Mouse (Mus musculus) cerebellum, adult 18-20 months (tissue): Measurements from ENCODE around the gene Klra2.
"Not testable (repeated sequence)": the region's sequence is repeated elsewhere in the genome, so short reads cannot be mapped to it uniquely, and the experiment has no call there.

Source experiments
- DNase-seq, 2 experiments: peaks; one replicate each; pipeline ENCODE4 v3.0.0; 2021

Klra2 gene

GRCm38 (mm10) chr6:131247206-131247605 lies at the start of gene Klra2:
TSS of gene Klra2 (minus strand) at chr6:131247362.
- DNase-seq = no peak

- no peak for DNase-seq
Measured at GRCm38 (mm10) chr6:131294435-131295112, 47.4 kb upstream of the Klra2 start.

GRCm38 (mm10) chr6:131293916-131294315 lies 46.8 kb upstream of the Klra2 start:
- no peak for DNase-seq

- DNase-seq = peak; percentile 78 to 91
Measured at GRCm38 (mm10) chr6:131292991-131293788, 46.0 kb upstream of the Klra2 start, which contains the start of gene Magohb. TSS of gene Magohb (minus strand) at chr6:131293244.

GRCm38 (mm10) chr6:131292276-131292990 lies 45.3 kb upstream of the Klra2 start:
- DNase-seq = peak; percentile 18 to 21

- peak; percentile 31 to 36 for DNase-seq
Measured at GRCm38 (mm10) chr6:131290430-131290829, 43.3 kb upstream of the Klra2 start.

- DNase-seq = not testable (repeated sequence)
Measured at GRCm38 (mm10) chr6:131278160-131278559, 31.0 kb upstream of the Klra2 start.

GRCm38 (mm10) chr6:131276659-131277058 lies 29.5 kb upstream of the Klra2 start:
- no peak for DNase-seq

GRCm38 (mm10) chr6:131272311-131272710 lies 25.1 kb upstream of the Klra2 start:
- no peak for DNase-seq

- no peak for DNase-seq
Measured at GRCm38 (mm10) chr6:131270312-131270711, 23.1 kb upstream of the Klra2 start.

- DNase-seq = no peak
Measured at GRCm38 (mm10) chr6:131269599-131269998, 22.4 kb upstream of the Klra2 start.

- no peak for DNase-seq
Measured at GRCm38 (mm10) chr6:131264175-131264574, 17.0 kb upstream of the Klra2 start.

GRCm38 (mm10) chr6:131262778-131263177 lies 15.6 kb upstream of the Klra2 start:
- no peak for DNase-seq

GRCm38 (mm10) chr6:131262009-131262408 lies 14.8 kb upstream of the Klra2 start:
- no peak for DNase-seq

GRCm38 (mm10) chr6:131245081-131245480 lies 2.1 kb downstream of the Klra2 start:
- DNase-seq = no peak
